7 mouse cellular contexts compared by ENCODE assay signal in genomic region chr4:138216891-138217392, GRCm38 (mm10). TPM values are rescaled to one million over a fixed set of nuclear protein-coding genes. Genes with fewer than 3 reads are reported as not detected.
DNase-seq lines count a peak whose midpoint lies in the region; ATAC-seq lines count a peak whose summit lies in the region.

No protein-coding gene starts in this region.

- H3K9me3 ChIP-seq in embryonic facial prominence, embryonic 12.5 days, result 0 out of 2 replicates have a peak, but pooled peaks cover 3% of the 10 kb centered on the region
- H3K9me3 ChIP-seq in limb, embryonic 11.5 days (ENCODE audit: control insufficient read depth, low read length), result no peaks in the 10 kb centered on the region
- no peaks in the 10 kb centered on the region for H3K9me3 ChIP-seq in midbrain, embryonic 14.5 days (ENCODE audit: control insufficient read depth, low read length)

- ATAC-seq in embryonic facial prominence, embryonic 12.5 days (ENCODE audit: insufficient number of reproducible peaks, insufficient read depth, low FRiP score, low TSS enrichment), result peak; percentile 97
- peak; percentile 93 for ATAC-seq in limb, embryonic 11.5 days (ENCODE audit: insufficient number of reproducible peaks, low FRiP score, low TSS enrichment, low read depth)
- peak; percentile 95 for ATAC-seq in midbrain, embryonic 14.5 days (ENCODE audit: low FRiP score, low TSS enrichment)

- under 1% methylated on average over 46 of the region's 68 CpGs for WGBS in embryonic facial prominence, embryonic 12.5 days
- WGBS in limb, embryonic 11.5 days, result under 1% methylated on average over 58 of the region's 68 CpGs
- WGBS in midbrain, embryonic 14.5 days, result under 1% methylated on average over 58 of the region's 68 CpGs

- peak; percentile 99 for DNase-seq in adrenal gland, postnatal 25 days
- DNase-seq in heart, adult 11 months, result peak; percentile 100
- DNase-seq in kidney, adult 18-20 months, result peak; percentile 97
- DNase-seq in limb, embryonic 11.5 days (ENCODE audit: low spot score), result peak; percentile 99
- DNase-seq in midbrain, embryonic 14.5 days, result peak; percentile 99
- peak; percentile 96 to 97 for DNase-seq in spleen, adult 18-20 months

- peak overlapping the region; percentile 99 for H3K4me3 ChIP-seq in embryonic facial prominence, embryonic 12.5 days
- H3K4me3 ChIP-seq in limb, embryonic 11.5 days (ENCODE audit: low read depth, low read length), result peak overlapping the region; percentile 94
- peak overlapping the region; percentile 94 for H3K4me3 ChIP-seq in midbrain, embryonic 14.5 days (replicated peaks; ENCODE audit: low read depth, low read length)

- peak overlapping the region; percentile 92 for H3K4me2 ChIP-seq in embryonic facial prominence, embryonic 12.5 days (replicated peaks)
- peak overlapping the region; percentile 84 for H3K4me2 ChIP-seq in limb, embryonic 11.5 days (ENCODE audit: low read depth, severe bottlenecking)
- peak overlapping the region; percentile 92 for H3K4me2 ChIP-seq in midbrain, embryonic 14.5 days (ENCODE audit: low read length)

- H3K36me3 ChIP-seq in embryonic facial prominence, embryonic 12.5 days, result peaks cover under 1% of the 10 kb centered on the region; the same call in 1 of the 2 replicates
- no peaks in the 10 kb centered on the region for H3K36me3 ChIP-seq in limb, embryonic 11.5 days (ENCODE audit: control insufficient read depth, insufficient read depth, low read length)
- H3K36me3 ChIP-seq in midbrain, embryonic 14.5 days (ENCODE audit: control insufficient read depth, insufficient read depth, low read length), result peaks cover 8% of the 10 kb centered on the region

- H3K27me3 ChIP-seq in embryonic facial prominence, embryonic 12.5 days, result no peaks in the 10 kb centered on the region
- no peaks in the 10 kb centered on the region for H3K27me3 ChIP-seq in limb, embryonic 11.5 days (ENCODE audit: control insufficient read depth, insufficient read depth, low read length)
- no peaks in the 10 kb centered on the region for H3K27me3 ChIP-seq in midbrain, embryonic 14.5 days (ENCODE audit: control insufficient read depth, insufficient read depth, low read length)

- peak overlapping the region; percentile 99 for H3K27ac ChIP-seq in embryonic facial prominence, embryonic 12.5 days
- peak overlapping the region; percentile 97 for H3K27ac ChIP-seq in limb, embryonic 11.5 days (replicated peaks; ENCODE audit: low read depth, low read length)
- H3K27ac ChIP-seq in midbrain, embryonic 14.5 days (replicated peaks; ENCODE audit: low read depth, low read length), result peak overlapping the region; percentile 100

- peak overlapping the region; percentile 99 for H3K9ac ChIP-seq in embryonic facial prominence, embryonic 12.5 days
- peak overlapping the region; percentile 97 for H3K9ac ChIP-seq in limb, embryonic 11.5 days (ENCODE audit: low read length)
- H3K9ac ChIP-seq in midbrain, embryonic 14.5 days (replicated peaks; ENCODE audit: low read length), result peak overlapping the region; percentile 99

- peaks cover 28% of the 10 kb centered on the region for H3K4me1 ChIP-seq in embryonic facial prominence, embryonic 12.5 days
- H3K4me1 ChIP-seq in limb, embryonic 11.5 days (ENCODE audit: control insufficient read depth, insufficient read depth, low read length), result peaks cover 7% of the 10 kb centered on the region
- peaks cover 23% of the 10 kb centered on the region for H3K4me1 ChIP-seq in midbrain, embryonic 14.5 days (ENCODE audit: control insufficient read depth, insufficient read depth, low read length)

RNA-seq across cellular contexts. Expression of gene Hp1bp3, which starts 0.8 kb away (rescaled TPM):
- 214 and 265 TPM in 2 replicates for total RNA-seq in adrenal gland, postnatal 25 days (2021)
- 195 and 207 TPM in 2 replicates for polyA plus RNA-seq in embryonic facial prominence, embryonic 12.5 days (2016; fragmentation: Nextera tagmentation; extraction: Ambion mirVana)
- polyA plus RNA-seq in limb, embryonic 11.5 days (2014; fragmentation: Nextera tagmentation; extraction: Ambion mirVana), result 189 TPM in 2 replicates
- polyA plus RNA-seq in midbrain, embryonic 14.5 days (2014; fragmentation: Nextera tagmentation; extraction: Ambion mirVana), result 257 and 278 TPM in 2 replicates

RNA-seq across cellular contexts. Expression of gene Sh2d5, which starts 33.3 kb away (rescaled TPM):
- 2.1 and 2.3 TPM in 2 replicates for total RNA-seq in adrenal gland, postnatal 25 days (2021)
- 1.1 and 1.2 TPM in 2 replicates for polyA plus RNA-seq in embryonic facial prominence, embryonic 12.5 days (2016; fragmentation: Nextera tagmentation; extraction: Ambion mirVana)
- polyA plus RNA-seq in limb, embryonic 11.5 days (2014; fragmentation: Nextera tagmentation; extraction: Ambion mirVana), result 1.3 and 1.4 TPM in 2 replicates
- 7.7 and 9.4 TPM in 2 replicates for polyA plus RNA-seq in midbrain, embryonic 14.5 days (2014; fragmentation: Nextera tagmentation; extraction: Ambion mirVana)

RNA-seq across cellular contexts. Expression of gene Kif17, which starts 33.3 kb away (rescaled TPM):
- 2.4 and 4.3 TPM in 2 replicates for total RNA-seq in adrenal gland, postnatal 25 days (2021)
- polyA plus RNA-seq in embryonic facial prominence, embryonic 12.5 days (2016; fragmentation: Nextera tagmentation; extraction: Ambion mirVana), result 1.3 and 1.9 TPM in 2 replicates
- 0.68 and 0.70 TPM in 2 replicates for polyA plus RNA-seq in limb, embryonic 11.5 days (2014; fragmentation: Nextera tagmentation; extraction: Ambion mirVana)
- 2.5 and 2.9 TPM in 2 replicates for polyA plus RNA-seq in midbrain, embryonic 14.5 days (2014; fragmentation: Nextera tagmentation; extraction: Ambion mirVana)

Comparison
In these comparisons a context has a peak if more than half of its experiments do, and no peak if none do; other contexts are left out.
1. Peak in every context shown above with its lines: DNase-seq, ATAC-seq, H3K4me3 ChIP-seq and H3K27ac ChIP-seq.